Mouse (Mus musculus) activated CD4-positive, CD25-positive, alpha-beta regulatory T cell, adult 9 weeks (primary cell): ENCODE measurements around the gene Cs. TPM values are rescaled to one million over a fixed set of nuclear protein-coding genes. Genes with fewer than 3 reads are reported as not detected.

Experiments used
- polyA plus RNA-seq: library from polyadenylated mRNA; unstranded; fragments of 100-300 nt; shearing (Covaris generic); gene quantifications from one replicate; pipeline ENCODE4 v1.2.1, GENCODE M21; 2017

Cs gene
- polyA plus RNA-seq: 181 TPM

GRCm38 (mm10) chr10:128337306-128338181 lies at the start of gene Cs:
Cs (plus strand) TSS chr10:128337734.

GRCm38 (mm10) chr10:128298702-128299171 lies 38.8 kb upstream of the Cs start, which contains the start of gene Il23a:
Il23a (minus strand) TSS chr10:128298752.

GRCm38 (mm10) chr10:128303126-128304021 lies 34.2 kb upstream of the Cs start, which contains the start of gene Pan2:
Pan2 (plus strand) TSS chr10:128303335.

GRCm38 (mm10) chr10:128322141-128323108 lies 15.1 kb upstream of the Cs start, which contains the start of gene Cnpy2:
Cnpy2 (plus strand) TSS chr10:128322459.

DNA sequence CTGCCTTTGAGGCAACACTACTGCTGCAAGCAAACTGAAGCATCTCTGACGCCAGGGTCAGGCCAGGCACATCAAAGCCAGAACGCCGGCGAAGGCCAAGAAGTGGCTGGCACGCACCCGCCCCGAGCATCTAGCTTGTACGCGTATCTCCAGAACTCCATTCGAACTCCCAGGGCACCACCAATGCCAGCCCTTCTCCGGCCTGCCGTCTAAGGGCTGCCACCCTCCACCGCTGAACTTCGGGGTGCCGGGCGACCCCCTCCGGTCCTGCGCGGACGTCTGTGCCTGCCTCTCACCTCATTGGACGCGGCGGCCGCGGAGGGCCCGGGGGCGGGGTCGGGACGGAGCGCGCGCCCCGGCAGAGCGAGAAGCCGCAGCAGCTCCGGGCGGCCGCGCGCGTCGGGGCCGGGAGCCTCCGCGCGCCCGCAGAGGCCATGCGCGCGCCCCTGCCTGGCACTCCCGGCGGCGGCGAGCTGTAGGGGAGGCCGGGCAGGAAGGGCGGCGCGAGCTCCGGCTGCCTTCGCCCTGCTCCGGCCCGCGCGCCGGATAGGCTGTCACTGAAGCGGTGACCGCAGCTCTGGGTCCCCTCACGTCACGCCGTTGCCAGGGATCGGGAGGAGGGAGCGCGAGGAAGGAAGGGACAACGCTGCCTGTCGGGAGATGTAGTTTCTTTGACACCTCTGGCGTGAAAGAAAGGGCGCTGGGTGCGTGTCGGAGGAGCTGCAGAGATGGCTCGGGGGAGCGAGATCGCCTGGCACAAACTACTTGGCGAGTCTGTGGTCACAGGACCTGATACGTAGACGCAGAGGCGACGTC lies 31.1 kb downstream of the Cs start, which contains the start of gene Coq10a:
Gene Coq10a, minus strand, starts transcription at position 596 of the 816 bp plus-strand sequence.

GRCm38 (mm10) chr10:128376455-128377211 lies 39.1 kb downstream of the Cs start, which contains the start of gene Ankrd52:
Ankrd52 (plus strand) TSS chr10:128377115.

GRCm38 (mm10) chr10:128401056-128401455 lies 63.5 kb downstream of the Cs start, which contains the start of gene Slc39a5:
Slc39a5 (minus strand) TSS chr10:128401229.

GRCm38 (mm10) chr10:128411211-128412054 lies 73.9 kb downstream of the Cs start, which contains the start of the genes Nabp2 and Rnf41:
Nabp2 (minus strand) TSS chr10:128411492.
Rnf41 (plus strand) TSS chr10:128411657.

Other genes starting within 250 kb of the Cs start
- 80.6 TPM for gene Baz2a, start 246.2 kb upstream of the Cs start, polyA plus RNA-seq
- gene Rbms2, start 157.4 kb upstream of the Cs start, polyA plus RNA-seq: 36.9 TPM
- 0.23 TPM for gene Gls2, start 143.3 kb upstream of the Cs start, polyA plus RNA-seq
- gene Spryd4, start 125.9 kb upstream of the Cs start, polyA plus RNA-seq: 15.9 TPM
- gene Mip, start 111.9 kb upstream of the Cs start, polyA plus RNA-seq: not detected
- 25.1 TPM for gene Timeless, start 105.7 kb upstream of the Cs start, polyA plus RNA-seq
- not detected for gene Apon, start 83.6 kb upstream of the Cs start, polyA plus RNA-seq
- not detected for gene Apof, start 69.1 kb upstream of the Cs start, polyA plus RNA-seq
- 100 TPM for gene Stat2, start 67.2 kb upstream of the Cs start, polyA plus RNA-seq
- gene Il23a, start 39.0 kb upstream of the Cs start, polyA plus RNA-seq: not detected
- 45.1 TPM for gene Pan2, start 34.4 kb upstream of the Cs start, polyA plus RNA-seq
- gene Cnpy2, start 15.3 kb upstream of the Cs start, polyA plus RNA-seq: 156 TPM
- 12.2 TPM for gene Coq10a, start 31.3 kb downstream of the Cs start, polyA plus RNA-seq
- 2.6 TPM for gene Ankrd52, start 39.4 kb downstream of the Cs start, polyA plus RNA-seq
- gene Slc39a5, start 63.5 kb downstream of the Cs start, polyA plus RNA-seq: 0.13 TPM
- 128 TPM for gene Nabp2, start 73.8 kb downstream of the Cs start, polyA plus RNA-seq
- gene Rnf41, start 73.9 kb downstream of the Cs start, polyA plus RNA-seq: 47.8 TPM
- gene Smarcc2, start 121.5 kb downstream of the Cs start, polyA plus RNA-seq: 131 TPM
- gene Myl6, start 156.4 kb downstream of the Cs start, polyA plus RNA-seq: 1,659 TPM
- 3.1 TPM for gene Myl6b, start 161.0 kb downstream of the Cs start, polyA plus RNA-seq
- gene Esyt1, start 188.1 kb downstream of the Cs start, polyA plus RNA-seq: 182 TPM
- 26.0 TPM for gene Zc3h10, start 210.0 kb downstream of the Cs start, polyA plus RNA-seq
- 3,120 TPM for gene Rpl41, start 211.6 kb downstream of the Cs start, polyA plus RNA-seq
- 35.9 TPM for gene Pa2g4, start 228.3 kb downstream of the Cs start, polyA plus RNA-seq